ENCODE assay signal across 8 mouse cellular contexts in genomic region chr6:84588221-84588894, GRCm38 (mm10). TPM values are rescaled to one million over a fixed set of nuclear protein-coding genes. Genes with fewer than 3 reads are reported as not detected.
A peak's percentile ranks its signal among the peaks of the same experiment; 100 is the strongest.
DNase-seq lines count a peak whose midpoint lies in the region; ATAC-seq and TF ChIP-seq lines count a peak whose summit lies in the region.

No protein-coding gene starts in this region.

- H3K27ac ChIP-seq in cortical plate, adult 2 months (ENCODE audit: insufficient read depth, low read length) = no peak overlapping the region
- no peak overlapping the region for H3K27ac ChIP-seq in liver, adult 2 months (replicated peaks; ENCODE audit: insufficient read depth, low read depth, low read length)
- no peak overlapping the region for H3K27ac ChIP-seq in olfactory bulb, adult 2 months (ENCODE audit: insufficient read depth, low read depth, low read length)

- no peak for ATAC-seq in erythroblast, adult 5-6 weeks (replicated peaks; ENCODE audit: low FRiP score, poor library complexity, severe bottlenecking)

- no peaks in the 10 kb centered on the region for H3K79me2 ChIP-seq in liver, adult 2 months (ENCODE audit: control insufficient read depth, insufficient read depth, low read length)

- peak overlapping the region; percentile 62; the same call in 1 of the 2 replicates for H3K9ac ChIP-seq in liver, adult 2 months (ENCODE audit: low read depth, low read length)

- no peak for TF ChIP-seq POLR2A in lung, adult 2 months (IDR thresholded peaks at IDR 0.05; ENCODE audit: borderline replicate concordance, extremely low read depth, low read depth, low read length)
- no peak for TF ChIP-seq POLR2A in cortical plate, adult 2 months (IDR thresholded peaks at IDR 0.05; ENCODE audit: extremely low read depth, insufficient read depth, low read length)
- no peak for TF ChIP-seq POLR2A in liver, adult 2 months (IDR thresholded peaks at IDR 0.05; ENCODE audit: extremely low read depth, insufficient read depth, low read length)
- TF ChIP-seq POLR2A in olfactory bulb, adult 2 months (IDR thresholded peaks at IDR 0.05; ENCODE audit: insufficient read depth, low read depth, low read length) = no peak

- intact Hi-C loops in heart, postnatal 14 days (cut with DNase I) = loop anchor here (2.0 to 5.0 kb wide), 3 partner anchors 182 to 324 kb away; no protein-coding TSS in a partner anchor

- H3K36me3 ChIP-seq in liver, adult 2 months (ENCODE audit: control insufficient read depth, insufficient read depth, low read length) = no peaks in the 10 kb centered on the region

- peaks cover 16% of the 10 kb centered on the region for H3K4me1 ChIP-seq in lung, adult 2 months (ENCODE audit: control insufficient read depth, insufficient read depth, low read length)
- 0 out of 2 replicates have a peak, but pooled peaks cover 3% of the 10 kb centered on the region for H3K4me1 ChIP-seq in cortical plate, adult 2 months (ENCODE audit: control insufficient read depth, insufficient read depth, low read length)
- H3K4me1 ChIP-seq in liver, adult 2 months (ENCODE audit: control insufficient read depth, insufficient read depth, low read length) = 0 out of 2 replicates have a peak, but pooled peaks cover 2% of the 10 kb centered on the region
- peaks cover 51% of the 10 kb centered on the region for H3K4me1 ChIP-seq in olfactory bulb, adult 2 months (ENCODE audit: control insufficient read depth, insufficient read depth, low read length)

- TF ChIP-seq CTCF in lung, adult 2 months (IDR thresholded peaks at IDR 0.05; ENCODE audit: insufficient read depth, low read length) = no peak
- TF ChIP-seq CTCF in cortical plate, adult 2 months (IDR thresholded peaks at IDR 0.05; ENCODE audit: extremely low read depth, insufficient read depth, low read length) = no peak
- TF ChIP-seq CTCF in liver, adult 2 months (IDR thresholded peaks at IDR 0.05; ENCODE audit: low read depth, low read length) = no peak
- no peak for TF ChIP-seq CTCF in olfactory bulb, adult 2 months (IDR thresholded peaks at IDR 0.05; ENCODE audit: insufficient read depth, low read depth, low read length)

- H3K4me3 ChIP-seq in lung, adult 2 months (replicated peaks; ENCODE audit: extremely low read depth, low read depth, low read length) = peak overlapping the region; percentile 51
- H3K4me3 ChIP-seq in cortical plate, adult 2 months (ENCODE audit: insufficient read depth, low read length) = peak overlapping the region; percentile 4; the same call in 1 of the 2 replicates
- H3K4me3 ChIP-seq in liver, adult 2 months (ENCODE audit: insufficient read depth, low read depth, low read length) = peak overlapping the region; percentile 66
- H3K4me3 ChIP-seq in olfactory bulb, adult 2 months (ENCODE audit: insufficient read depth, low read depth, low read length) = peak overlapping the region; percentile 35

- peak; percentile 23 for DNase-seq in lung, adult 2 months
- no peak for DNase-seq in lung, adult 18-20 months
- DNase-seq in heart, postnatal 14 days = peak; percentile 54 to 56
- DNase-seq in liver, adult 2 months (ENCODE audit: extremely low read depth, low read depth, low spot score) = no peak
- DNase-seq in cerebellum, postnatal 4 days (ENCODE audit: low spot score in 2 of 2) = no peak

- peaks cover 17% of the 10 kb centered on the region for H3K27me3 ChIP-seq in liver, adult 2 months (ENCODE audit: control insufficient read depth, insufficient read depth, low read length)

- under 1% methylated on average over 41 of the region's 41 CpGs for WGBS in lung, adult 2 months
- WGBS in liver, adult 2 months = 2% methylated on average over 41 of the region's 41 CpGs
- WGBS in olfactory bulb, adult 2 months = under 1% methylated on average over 41 of the region's 41 CpGs

RNA-seq across cellular contexts. Expression of gene Cyp26b1, which starts 5.3 kb away (rescaled TPM):
- 4.1 and 8.6 TPM in 2 replicates for polyA plus RNA-seq in lung, adult 2 months (2012; rRNA removed)
- 1.7 and 1.8 TPM in 2 replicates for polyA plus RNA-seq in cortical plate, adult 2 months (2012; rRNA removed)
- 1 to 10 TPM; 2.1 to 2.7 TPM for total RNA-seq in heart, postnatal 14 days (2021)
- 0.18 and 1.0 TPM in 2 replicates for total RNA-seq in liver, adult 2 months (2014; rRNA removed)
- 0.22 and 7.5 TPM in 2 replicates for polyA plus RNA-seq in liver, adult 2 months (2012; rRNA removed)
- not detected in 2 replicates for polyA plus RNA-seq in olfactory bulb, adult 2 months (2012; ENCODE audit: insufficient read depth, insufficient read length, low replicate concordance, missing spikeins)
- not detected in 2 replicates for total RNA-seq in erythroblast, adult 5-6 weeks (2015; ENCODE audit: low replicate concordance)
- total RNA-seq in erythroblast, adult 5-6 weeks (2017; ENCODE audit: low replicate concordance) = not detected in 2 replicates

Comparison
In these comparisons a context has a peak if more than half of its experiments do, and no peak if none do; other contexts are left out.
1. DNase-seq: peak in lung, adult 2 months (single experiment) and heart, postnatal 14 days (2 of 2); none in lung, adult 18-20 months (0 of 2), liver, adult 2 months (single experiment) and cerebellum, postnatal 4 days (0 of 2).
2. H3K4me3 ChIP-seq: peak in every context shown above with its lines; median percentile 66 in liver, adult 2 months; 51 in lung, adult 2 months; 35 in olfactory bulb, adult 2 months; 4 in cortical plate, adult 2 months.